Mouse (Mus musculus) lung, postnatal 0 days (tissue): Measurements from ENCODE around the gene Fah. TPM values are rescaled to one million over a fixed set of nuclear protein-coding genes. Genes with fewer than 3 reads are reported as not detected.

Experiments used
- ATAC-seq: fragments of 200-750 bp; cut with Nextera tagmentation; 2 replicates; pipeline ENCODE4 v1.8.0; 2017; ENCODE audit warnings: moderate library complexity
- DNase-seq: peaks from one replicate; pipeline ENCODE4 v3.0.0-alpha.2; 2016; ENCODE audit warnings: low spot score
- H3K27ac ChIP-seq: fragments of 300-500 bp; sonication (generic); 2 replicates; pipeline ENCODE4 v1.5.1; 2014; ENCODE audit warnings: antibody characterized with exemption, mild to moderate bottlenecking, low read length, mixed read lengths
- H3K27me3 ChIP-seq: fragments of 300-500 bp; sonication (generic); replicated peaks from 2 replicates; pipeline ENCODE4 v1.6.1; 2014; ENCODE audit warnings: low read length, mixed read lengths; ENCODE audit not compliant: insufficient read depth
- H3K36me3 ChIP-seq: fragments of 300-500 bp; sonication (generic); 2 replicates; pipeline ENCODE4 v1.6.1; 2014; ENCODE audit warnings: low read length, mixed read lengths; ENCODE audit not compliant: insufficient read depth
- H3K4me1 ChIP-seq: fragments of 300-500 bp; sonication (generic); 2 replicates; pipeline ENCODE4 v1.6.1; 2014; ENCODE audit warnings: antibody characterized with exemption, low read depth, low read length, mixed read lengths; ENCODE audit not compliant: insufficient read depth
- H3K4me2 ChIP-seq: fragments of 300-500 bp; sonication (generic); replicated peaks from 2 replicates; pipeline ENCODE4 v1.6.1; 2014; ENCODE audit warnings: low read depth, mild to moderate bottlenecking, low read length, moderate library complexity, mixed read lengths
- H3K4me3 ChIP-seq: fragments of 300-500 bp; sonication (generic); 2 replicates; pipeline ENCODE4 v1.5.1; 2014; ENCODE audit warnings: low read depth, low read length
- H3K9ac ChIP-seq: fragments of 300-500 bp; sonication (generic); replicated peaks from 2 replicates; pipeline ENCODE4 v1.6.1; 2014; ENCODE audit warnings: low read depth, mild to moderate bottlenecking
- H3K9me3 ChIP-seq: fragments of 300-500 bp; sonication (generic); 2 replicates; pipeline ENCODE4 v1.6.1; 2016; ENCODE audit warnings: low read length, mixed read lengths
- CTCF ChIP-seq: IDR thresholded peaks from 2 replicates; pipeline ENCODE4 v1.5.1; 2016; ENCODE audit warnings: antibody characterized with exemption, mild to moderate bottlenecking
- EP300 ChIP-seq: IDR thresholded peaks from 2 replicates; pipeline ENCODE4 v1.6.1; 2016; ENCODE audit warnings: antibody characterized with exemption, mild to moderate bottlenecking, control low read depth
- WGBS: fragments of 180-500 bp; shearing (Covaris S2); extraction: QIAGEN DNeasy Blood & Tissue Kit; methylation state at CpG from one replicate; pipeline ENCODE4 v1.1.7; 2014; 5-methylcytosine and 5-hydroxymethylcytosine counted together
- polyA plus RNA-seq: library from polyadenylated mRNA; unstranded; fragments of >200 nt; fragmentation: Nextera tagmentation; extraction: Ambion mirVana; gene quantifications from 2 replicates; pipeline ENCODE4 v1.2.1, GENCODE M21; 2015

The Fah gene
- polyA plus RNA-seq, 1 experiment from 2014 or later = 11.7 TPM

DNA sequence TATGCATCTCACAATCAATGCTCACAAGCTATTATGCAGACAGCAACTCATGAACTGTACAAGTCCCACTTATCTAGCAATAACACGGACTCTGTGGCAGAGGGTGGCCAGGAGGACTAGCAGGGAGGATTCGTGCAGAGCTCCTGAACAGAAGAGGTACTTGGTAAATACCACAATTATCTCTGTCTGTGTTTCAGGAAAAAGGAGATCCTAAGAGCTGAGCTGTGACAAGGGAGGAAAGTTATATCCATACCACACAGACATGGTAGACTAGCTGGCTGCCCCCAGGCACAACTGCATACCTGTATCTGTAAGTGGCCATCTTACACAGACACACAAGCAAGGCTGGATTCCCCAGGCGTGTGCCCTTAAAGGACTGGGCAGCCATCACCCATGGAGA is 5.2 kb downstream of the Fah start:
- WGBS = 74% methylated on average over 3 of the region's 3 CpGs
- ATAC-seq (no peak), DNase-seq (no peak)
- no peaks in the 10 kb centered on the region for H3K9me3 ChIP-seq
- H3K36me3 ChIP-seq = no peaks in the 10 kb centered on the region
- peaks cover 2% of the 10 kb centered on the region for H3K4me1 ChIP-seq
- H3K27me3 ChIP-seq = no peaks in the 10 kb centered on the region
- no peak overlapping the region for H3K4me3 ChIP-seq
- no peak overlapping the region for H3K4me2 ChIP-seq
- no peak overlapping the region for H3K9ac ChIP-seq
- no peak overlapping the region for H3K27ac ChIP-seq
- no peak for TF ChIP-seq CTCF
- no peak for TF ChIP-seq EP300

DNA sequence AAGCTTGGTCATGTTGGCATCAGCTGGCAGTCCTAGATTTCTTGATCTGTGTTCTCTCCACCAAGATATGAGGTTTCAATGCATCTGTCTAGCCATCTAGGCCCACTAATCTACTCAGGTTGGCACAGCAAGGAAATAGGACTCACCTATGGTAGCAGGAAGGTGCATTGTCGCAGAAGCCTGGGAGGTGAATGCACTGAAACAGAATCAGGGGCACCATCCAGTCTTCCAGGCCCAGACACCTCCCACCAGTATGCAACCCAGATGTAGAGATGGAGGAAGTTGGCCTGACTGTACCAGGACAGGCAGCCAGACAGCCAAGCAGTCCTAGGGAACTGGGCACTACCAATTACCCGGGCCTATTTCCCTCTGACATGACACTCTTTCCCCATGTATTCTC is 5.9 kb downstream of the Fah start:
- ATAC-seq = no peak
- TF ChIP-seq CTCF = no peak
- no peak for TF ChIP-seq EP300
- Histone ChIP-seq H3K4me2 (no peak overlapping the region), H3K36me3 (no peaks in the 10 kb centered on the region), H3K4me3 (no peak overlapping the region), H3K27me3 (no peaks in the 10 kb centered on the region), H3K4me1 (peaks cover 2% of the 10 kb centered on the region), H3K9me3 (no peaks in the 10 kb centered on the region), H3K9ac (no peak overlapping the region), H3K27ac (no peak overlapping the region)
- no peak for DNase-seq
- WGBS = 82% methylated on average over 2 of the region's 2 CpGs

DNA sequence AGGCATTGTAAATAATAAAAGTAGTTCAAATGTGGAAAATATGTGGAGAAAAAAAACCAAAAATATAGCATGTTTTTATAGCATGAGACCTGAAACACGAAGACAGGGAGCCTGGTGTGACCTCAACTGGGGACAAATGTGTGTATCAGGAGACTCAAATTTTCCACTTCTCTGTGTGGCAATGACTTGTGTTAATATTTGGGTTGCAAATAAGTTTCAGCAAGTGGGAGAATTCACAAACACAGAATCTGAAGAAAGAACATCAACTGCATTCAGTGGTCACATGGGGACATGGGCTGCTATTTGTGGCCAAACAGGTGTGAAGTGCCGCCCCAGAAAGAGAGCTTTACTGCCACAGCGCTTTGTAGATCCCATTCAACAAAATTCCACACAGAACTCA is 9.9 kb downstream of the Fah start:
- Histone ChIP-seq H3K9me3 (no peaks in the 10 kb centered on the region), H3K4me1 (no peaks in the 10 kb centered on the region), H3K4me3 (no peak overlapping the region), H3K27me3 (no peaks in the 10 kb centered on the region), H3K36me3 (no peaks in the 10 kb centered on the region), H3K27ac (no peak overlapping the region), H3K4me2 (no peak overlapping the region), H3K9ac (no peak overlapping the region)
- WGBS = 77% methylated on average over 3 of the region's 3 CpGs
- DNase-seq (no peak), ATAC-seq (no peak)
- TF ChIP-seq CTCF (no peak), EP300 (no peak)

DNA sequence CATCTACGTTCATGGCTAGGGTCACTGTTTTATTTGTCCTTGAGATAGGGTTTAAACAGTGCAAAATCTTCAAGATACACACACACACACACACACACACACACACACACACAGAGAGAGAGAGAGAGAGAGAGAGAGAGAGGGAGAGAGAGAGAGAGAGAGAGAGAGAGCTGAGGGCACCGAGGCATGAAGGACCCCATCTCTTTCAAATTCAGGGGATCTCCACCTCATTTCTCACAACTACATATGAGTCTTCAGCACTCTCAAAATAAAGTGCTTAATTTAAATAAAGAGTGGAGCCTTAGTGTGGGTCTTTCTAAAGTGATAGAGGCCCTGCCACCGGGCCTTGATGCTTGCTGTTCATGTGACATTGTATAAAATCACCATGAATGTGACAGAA is 10.5 kb downstream of the Fah start:
- DNase-seq = no peak

DNA sequence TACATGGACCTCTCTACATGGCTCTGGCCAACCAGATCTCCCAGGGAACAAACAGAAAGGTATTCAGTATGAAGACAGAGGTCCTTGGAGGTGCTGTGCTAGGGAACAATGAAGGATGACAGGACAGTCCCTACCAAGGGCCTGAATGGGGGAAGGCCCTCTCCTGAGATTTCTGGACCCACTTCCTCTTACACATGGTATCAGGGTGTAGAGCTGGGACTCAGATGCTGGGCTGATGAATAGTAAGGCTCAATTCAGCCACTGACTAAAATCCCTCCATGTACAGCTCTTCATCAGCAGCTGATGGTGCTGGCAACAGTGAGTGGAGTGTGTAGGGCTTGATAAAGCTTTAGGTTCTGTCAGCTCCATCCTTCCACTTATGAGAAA is 11.6 kb downstream of the Fah start:
- ATAC-seq = no peak; the same call in 1 of the 2 replicates
- H3K9ac ChIP-seq = no peak overlapping the region

More for the DNA sequence above, 10.5 kb downstream of the Fah start:
- no peak overlapping the region for H3K9ac ChIP-seq
- no peak overlapping the region for H3K4me3 ChIP-seq
- no peaks in the 10 kb centered on the region for H3K27me3 ChIP-seq
- no peaks in the 10 kb centered on the region for H3K9me3 ChIP-seq
- no peaks in the 10 kb centered on the region for H3K4me1 ChIP-seq
- H3K27ac ChIP-seq = no peak overlapping the region
- ATAC-seq = no peak
- H3K36me3 ChIP-seq = no peaks in the 10 kb centered on the region
- WGBS = 88% methylated on average over 3 of the region's 3 CpGs
- no peak for TF ChIP-seq CTCF
- TF ChIP-seq EP300 = no peak
- no peak overlapping the region for H3K4me2 ChIP-seq

DNA sequence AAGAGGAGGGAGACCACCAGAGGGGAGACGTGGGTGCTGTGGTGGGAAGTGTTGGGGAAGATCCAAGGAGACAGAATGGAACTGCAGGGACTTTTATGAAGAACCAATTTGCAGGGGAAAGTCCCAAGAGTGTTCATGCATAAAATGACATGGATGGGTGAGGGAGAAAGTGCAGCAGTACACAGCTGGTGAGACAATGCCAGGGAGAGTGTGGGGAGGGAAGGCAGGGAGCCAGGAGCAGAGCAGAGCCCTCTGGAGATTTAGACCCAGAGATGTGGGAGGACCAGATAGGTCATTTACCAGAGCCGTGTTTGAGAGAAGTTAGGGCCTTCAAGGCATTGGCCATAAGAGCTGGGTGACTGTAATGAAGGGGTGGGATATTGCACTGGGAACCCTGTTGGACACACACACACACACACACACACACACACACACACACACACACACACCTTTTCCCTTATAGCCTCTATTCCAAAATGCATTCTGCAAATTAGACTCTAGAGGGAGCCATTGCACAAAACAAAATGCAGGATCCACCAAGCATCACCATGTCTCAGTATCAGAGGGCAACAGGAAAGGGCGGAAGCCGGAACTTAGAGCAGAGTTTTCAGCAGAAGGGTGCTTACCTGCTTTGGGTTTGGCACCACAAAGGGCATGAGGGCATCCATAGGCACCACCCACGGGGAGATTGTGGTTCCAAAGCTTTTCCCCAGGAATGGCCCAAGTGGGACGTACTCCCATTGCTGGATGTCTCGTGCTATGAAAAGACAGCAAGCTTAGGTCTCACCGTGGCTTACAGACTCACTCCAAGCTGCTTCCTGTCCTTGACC is 12.2 kb downstream of the Fah start:
- TF ChIP-seq CTCF = peak; percentile 93
- no peak for TF ChIP-seq EP300
- DNase-seq = peak; percentile 80
- no peaks in the 10 kb centered on the region for H3K4me1 ChIP-seq
- H3K4me2 ChIP-seq = no peak overlapping the region
- H3K27me3 ChIP-seq = no peaks in the 10 kb centered on the region
- no peak overlapping the region for H3K4me3 ChIP-seq
- H3K27ac ChIP-seq = no peak overlapping the region
- no peaks in the 10 kb centered on the region for H3K9me3 ChIP-seq
- peak; percentile 64 for ATAC-seq
- WGBS = 39% methylated on average over 8 of the region's 8 CpGs
- no peaks in the 10 kb centered on the region for H3K36me3 ChIP-seq
- no peak overlapping the region for H3K9ac ChIP-seq

More for the DNA sequence above, 11.6 kb downstream of the Fah start:
- H3K9me3 ChIP-seq = no peaks in the 10 kb centered on the region
- no peaks in the 10 kb centered on the region for H3K4me1 ChIP-seq
- H3K36me3 ChIP-seq = no peaks in the 10 kb centered on the region
- H3K4me3 ChIP-seq = no peak overlapping the region
- DNase-seq = no peak
- no peak overlapping the region for H3K27ac ChIP-seq
- H3K4me2 ChIP-seq = no peak overlapping the region
- no peaks in the 10 kb centered on the region for H3K27me3 ChIP-seq
- TF ChIP-seq EP300 (no peak), CTCF (no peak)
